Mouse (Mus musculus) intestine, postnatal 0 days (tissue): ENCODE measurements around the gene Tom1l2. TPM values are rescaled to one million over a fixed set of nuclear protein-coding genes. Genes with fewer than 3 reads are reported as not detected.

Experiments
- ATAC-seq: fragments of 200-750 bp; cut with Nextera tagmentation; 2 replicates; pipeline ENCODE4 v1.8.0; 2017; ENCODE audit warnings: mild to moderate bottlenecking, moderate TSS enrichment, moderate library complexity
- H3K27ac ChIP-seq: fragments of 300-500 bp; sonication (generic); 2 replicates; pipeline ENCODE4 v1.5.1; 2014; ENCODE audit warnings: mild to moderate bottlenecking, low read depth, low read length, moderate library complexity
- H3K27me3 ChIP-seq: fragments of 300-500 bp; sonication (generic); replicated peaks from 2 replicates; pipeline ENCODE4 v1.6.1; 2014; ENCODE audit warnings: low read length, mixed read lengths; ENCODE audit not compliant: control insufficient read depth, insufficient read depth
- H3K36me3 ChIP-seq: fragments of 300-500 bp; sonication (generic); 2 replicates; pipeline ENCODE4 v1.6.1; 2014; ENCODE audit warnings: mild to moderate bottlenecking, moderate library complexity; ENCODE audit not compliant: control insufficient read depth, insufficient read depth
- H3K4me1 ChIP-seq: fragments of 300-500 bp; sonication (generic); replicated peaks from 2 replicates; pipeline ENCODE4 v1.6.1; 2014; ENCODE audit warnings: antibody characterized with exemption, low read length, mixed read lengths; ENCODE audit not compliant: control insufficient read depth, insufficient read depth
- H3K4me2 ChIP-seq: fragments of 300-500 bp; sonication (generic); replicated peaks from 2 replicates; pipeline ENCODE4 v1.6.1; 2014; ENCODE audit warnings: low read depth, mild to moderate bottlenecking, moderate library complexity
- H3K4me3 ChIP-seq: fragments of 300-500 bp; sonication (generic); 2 replicates; pipeline ENCODE4 v1.5.1; 2014; ENCODE audit warnings: low read depth, low read length
- H3K9ac ChIP-seq: fragments of 300-500 bp; sonication (generic); 2 replicates; pipeline ENCODE4 v1.6.1; 2014; ENCODE audit warnings: mild to moderate bottlenecking, low read depth, low read length
- H3K9me3 ChIP-seq: fragments of 300-500 bp; sonication (generic); 2 replicates; pipeline ENCODE4 v1.6.1; 2016; ENCODE audit warnings: mixed run types; ENCODE audit not compliant: control insufficient read depth
- CTCF ChIP-seq: sonication (generic); IDR thresholded peaks from 2 replicates; pipeline ENCODE4 v1.5.1; 2016; ENCODE audit warnings: low read depth, mild to moderate bottlenecking, control low read depth, antibody characterized with exemption, moderate library complexity
- WGBS: fragments of 180-500 bp; shearing (Covaris S2); extraction: QIAGEN DNeasy Blood & Tissue Kit; methylation state at CpG from one replicate; pipeline ENCODE4 v1.1.7; 2014; 5-methylcytosine and 5-hydroxymethylcytosine counted together
- polyA plus RNA-seq: library from polyadenylated mRNA; unstranded; fragments of >200 nt; fragmentation: Nextera tagmentation; extraction: Ambion mirVana; gene quantifications from 2 replicates; pipeline ENCODE4 v1.2.1, GENCODE M21; 2015

Gene Tom1l2
- polyA plus RNA-seq, 1 experiment from 2014 or later: 29.6 TPM

- Histone ChIP-seq H3K4me1 (no peaks in the 10 kb centered on the region), H3K4me3 (no peak overlapping the region), H3K4me2 (no peak overlapping the region), H3K9ac (no peak overlapping the region), H3K9me3 (no peaks in the 10 kb centered on the region), H3K36me3 (peaks cover 63% of the 10 kb centered on the region), H3K27me3 (no peaks in the 10 kb centered on the region), H3K27ac (no peak overlapping the region)
- 84% methylated on average over 9 of the region's 9 CpGs for WGBS
- no peak for TF ChIP-seq CTCF
- no peak for ATAC-seq
Measured at GRCm38 (mm10) chr11:60256713-60257112, 96.0 kb downstream of the Tom1l2 start.

- no peak overlapping the region for H3K9ac ChIP-seq
- no peak overlapping the region for H3K4me2 ChIP-seq
- H3K27ac ChIP-seq: no peak overlapping the region
- no peaks in the 10 kb centered on the region for H3K4me1 ChIP-seq
- no peaks in the 10 kb centered on the region for H3K27me3 ChIP-seq
- peaks cover 62% of the 10 kb centered on the region for H3K36me3 ChIP-seq
- 70% methylated on average over 6 of the region's 6 CpGs for WGBS
- H3K4me3 ChIP-seq: no peak overlapping the region
- no peak for TF ChIP-seq CTCF
- ATAC-seq: no peak
- H3K9me3 ChIP-seq: no peaks in the 10 kb centered on the region
Measured at GRCm38 (mm10) chr11:60256176-60256681, 96.5 kb downstream of the Tom1l2 start.

- no peak for ATAC-seq
- Histone ChIP-seq H3K4me3 (no peak overlapping the region), H3K9ac (no peak overlapping the region), H3K9me3 (no peaks in the 10 kb centered on the region), H3K27ac (no peak overlapping the region), H3K36me3 (peaks cover 61% of the 10 kb centered on the region), H3K27me3 (no peaks in the 10 kb centered on the region), H3K4me2 (no peak overlapping the region), H3K4me1 (no peaks in the 10 kb centered on the region)
- TF ChIP-seq CTCF: no peak
- WGBS: 82% methylated on average over 3 of the region's 3 CpGs
Measured at GRCm38 (mm10) chr11:60255639-60256038, 97.1 kb downstream of the Tom1l2 start.

- 87% methylated on average over 3 of the region's 3 CpGs for WGBS
- ATAC-seq: no peak
- Histone ChIP-seq H3K9ac (no peak overlapping the region), H3K4me3 (no peak overlapping the region), H3K4me1 (no peaks in the 10 kb centered on the region), H3K27ac (no peak overlapping the region), H3K9me3 (no peaks in the 10 kb centered on the region), H3K27me3 (no peaks in the 10 kb centered on the region), H3K36me3 (peaks cover 65% of the 10 kb centered on the region), H3K4me2 (no peak overlapping the region)
- TF ChIP-seq CTCF: no peak
Measured at GRCm38 (mm10) chr11:60255181-60255580, 97.5 kb downstream of the Tom1l2 start.

GRCm38 (mm10) chr11:60254308-60254707, 98.4 kb downstream of the Tom1l2 start:
- no peak for ATAC-seq
- no peak overlapping the region for H3K4me2 ChIP-seq
- no peaks in the 10 kb centered on the region for H3K27me3 ChIP-seq
- peaks cover 65% of the 10 kb centered on the region for H3K36me3 ChIP-seq
- H3K4me1 ChIP-seq: no peaks in the 10 kb centered on the region
- H3K9ac ChIP-seq: no peak overlapping the region
- WGBS: 95% methylated on average over 5 of the region's 5 CpGs
- H3K27ac ChIP-seq: no peak overlapping the region
- no peaks in the 10 kb centered on the region for H3K9me3 ChIP-seq
- no peak for TF ChIP-seq CTCF
- H3K4me3 ChIP-seq: no peak overlapping the region

GRCm38 (mm10) chr11:60253546-60253945, 99.2 kb downstream of the Tom1l2 start:
- Histone ChIP-seq H3K27me3 (no peaks in the 10 kb centered on the region), H3K4me1 (no peaks in the 10 kb centered on the region), H3K27ac (no peak overlapping the region), H3K4me2 (no peak overlapping the region), H3K9me3 (no peaks in the 10 kb centered on the region), H3K36me3 (peaks cover 59% of the 10 kb centered on the region), H3K9ac (no peak overlapping the region), H3K4me3 (no peak overlapping the region)
- TF ChIP-seq CTCF: no peak
- 94% methylated on average over 2 of the region's 2 CpGs for WGBS
- no peak for ATAC-seq
